Mouse (Mus musculus) monocyte, adult 2 months (primary cell): Measurements from ENCODE around the gene Olfr273.
"Not testable (repeated sequence)": the region's sequence is repeated elsewhere in the genome, so short reads cannot be mapped to it uniquely, and the experiment has no call there.

ENCODE experiments used
- DNase-seq, 2 experiments: peaks; one replicate each; pipeline ENCODE4 v3.0.0; 2022; ENCODE audit warnings: low spot score in 2 of 2, low read depth in 1 of 2

Olfr273 gene

GRCm38 (mm10) chr4:52859136-52859535 lies at the start of gene Olfr273:
TSS of gene Olfr273 (minus strand) at chr4:52859236.
- DNase-seq: no peak

- no peak for DNase-seq
Observed at GRCm38 (mm10) chr4:52864156-52864555, 5.1 kb upstream of the Olfr273 start.

- DNase-seq: no peak
Observed at GRCm38 (mm10) chr4:52849672-52850071, 9.4 kb downstream of the Olfr273 start.

- DNase-seq: no peak
Observed at GRCm38 (mm10) chr4:52849039-52849635, 9.9 kb downstream of the Olfr273 start.

GRCm38 (mm10) chr4:52845411-52845810 lies 13.6 kb downstream of the Olfr273 start:
- not testable (repeated sequence) for DNase-seq

- no peak for DNase-seq
Observed at GRCm38 (mm10) chr4:52821375-52821774, 37.7 kb downstream of the Olfr273 start.

- no peak for DNase-seq
Observed at GRCm38 (mm10) chr4:52814304-52814703, 44.7 kb downstream of the Olfr273 start, which contains the start of gene Olfr275. TSS of gene Olfr275 (plus strand) at chr4:52814604.

- no peak for DNase-seq
Observed at GRCm38 (mm10) chr4:52811871-52812270, 47.2 kb downstream of the Olfr273 start.
